Mouse (Mus musculus) forebrain, postnatal 0 days (tissue): ENCODE measurements around the gene Miga1. TPM values are rescaled to one million over a fixed set of nuclear protein-coding genes. Genes with fewer than 3 reads are reported as not detected.

Source experiments
- ATAC-seq: fragments of 200-750 bp; cut with Nextera tagmentation; 2 replicates; pipeline ENCODE4 v1.8.0; 2017; ENCODE audit warnings: mild to moderate bottlenecking, moderate library complexity
- DNase-seq: peaks from one replicate; pipeline ENCODE4 v3.0.0-alpha.2; 2015
- H3K27ac ChIP-seq: fragments of 300-500 bp; sonication (generic); 2 replicates; pipeline ENCODE4 v1.5.1; 2014; ENCODE audit warnings: low read depth, mild to moderate bottlenecking, antibody characterized with exemption, low read length, moderate library complexity, mixed read lengths
- H3K27me3 ChIP-seq: fragments of 300-500 bp; sonication (generic); 2 replicates; pipeline ENCODE4 v1.6.1; 2014; ENCODE audit warnings: mild to moderate bottlenecking, low read length, mixed read lengths; ENCODE audit not compliant: insufficient read depth
- H3K36me3 ChIP-seq: fragments of 300-500 bp; sonication (generic); 2 replicates; pipeline ENCODE4 v1.6.1; 2014; ENCODE audit warnings: mild to moderate bottlenecking, moderate library complexity; ENCODE audit not compliant: insufficient read depth
- H3K4me1 ChIP-seq: fragments of 300-500 bp; sonication (generic); 2 replicates; pipeline ENCODE4 v1.6.1; 2014; ENCODE audit warnings: antibody characterized with exemption; ENCODE audit not compliant: insufficient read depth
- H3K4me2 ChIP-seq: fragments of 300-500 bp; sonication (generic); 2 replicates; pipeline ENCODE4 v1.6.1; 2014; ENCODE audit warnings: low read depth, mild to moderate bottlenecking, moderate library complexity
- H3K4me3 ChIP-seq: fragments of 300-500 bp; sonication (generic); 2 replicates; pipeline ENCODE4 v1.5.1; 2014; ENCODE audit warnings: low read depth, low read length, mixed read lengths
- H3K9ac ChIP-seq: fragments of 300-500 bp; sonication (generic); 2 replicates; pipeline ENCODE4 v1.6.1; 2014; ENCODE audit warnings: mild to moderate bottlenecking
- H3K9me3 ChIP-seq: fragments of 300-500 bp; sonication (generic); 2 replicates; pipeline ENCODE4 v1.6.1; 2016; ENCODE audit warnings: low read length
- CTCF ChIP-seq: sonication (generic); IDR thresholded peaks from 2 replicates; pipeline ENCODE4 v1.5.1; 2016; ENCODE audit warnings: antibody characterized with exemption, control low read depth, low read depth
- WGBS: fragments of 180-500 bp; shearing (Covaris S2); extraction: QIAGEN DNeasy Blood & Tissue Kit; methylation state at CpG from one replicate; pipeline ENCODE4 v1.1.7; 2014; 5-methylcytosine and 5-hydroxymethylcytosine counted together
- polyA plus RNA-seq: library from polyadenylated mRNA; unstranded; fragments of >200 nt; fragmentation: Nextera tagmentation; extraction: Ambion mirVana; gene quantifications from 2 replicates; pipeline ENCODE4 v1.2.1, GENCODE M21; 2015
- total RNA-seq: library from RNA; depleted of rRNA; stranded (reverse); fragments of >200 nt; gene quantifications from 2 replicates; pipeline ENCODE4 v1.2.3, GENCODE M21; 2014

Gene Miga1
- total and polyA plus RNA-seq, 2 experiments from 2014 or later, result 18.8 to 24.3 TPM

GRCm38 (mm10) chr3:152295896-152296295 lies 44.3 kb downstream of the Miga1 start:
- ATAC-seq (no peak), DNase-seq (no peak)
- TF ChIP-seq CTCF, result no peak
- Histone ChIP-seq H3K27ac (no peak overlapping the region), H3K9me3 (no peaks in the 10 kb centered on the region), H3K27me3 (no peaks in the 10 kb centered on the region), H3K4me2 (no peak overlapping the region), H3K4me1 (no peaks in the 10 kb centered on the region), H3K4me3 (no peak overlapping the region), H3K9ac (no peak overlapping the region), H3K36me3 (peaks cover 70% of the 10 kb centered on the region)
- WGBS, result 95% methylated on average over 5 of the region's 5 CpGs

- no peak for DNase-seq
- 74% methylated on average over 3 of the region's 3 CpGs for WGBS
- no peak for ATAC-seq
Measured at GRCm38 (mm10) chr3:152294400-152294799, 45.8 kb downstream of the Miga1 start.

GRCm38 (mm10) chr3:152293530-152294181 lies 46.6 kb downstream of the Miga1 start:
- WGBS, result 92% methylated on average over 13 of the region's 13 CpGs

More at GRCm38 (mm10) chr3:152294400-152294799, 45.8 kb downstream of the Miga1 start:
- Histone ChIP-seq H3K4me3 (no peak overlapping the region), H3K9ac (no peak overlapping the region), H3K27me3 (no peaks in the 10 kb centered on the region), H3K27ac (no peak overlapping the region), H3K4me2 (no peak overlapping the region), H3K36me3 (peaks cover 73% of the 10 kb centered on the region), H3K4me1 (no peaks in the 10 kb centered on the region), H3K9me3 (no peaks in the 10 kb centered on the region)
- TF ChIP-seq CTCF, result no peak

GRCm38 (mm10) chr3:152291895-152292294 lies 48.3 kb downstream of the Miga1 start:
- ATAC-seq (no peak), DNase-seq (no peak)
- no peak overlapping the region for H3K27ac ChIP-seq
- no peaks in the 10 kb centered on the region for H3K27me3 ChIP-seq
- H3K4me3 ChIP-seq, result no peak overlapping the region
- H3K9me3 ChIP-seq, result no peaks in the 10 kb centered on the region
- H3K9ac ChIP-seq, result no peak overlapping the region
- TF ChIP-seq CTCF, result no peak
- H3K4me1 ChIP-seq, result no peaks in the 10 kb centered on the region
- 92% methylated on average over 6 of the region's 6 CpGs for WGBS
- H3K36me3 ChIP-seq, result peaks cover 83% of the 10 kb centered on the region
- no peak overlapping the region for H3K4me2 ChIP-seq

More at GRCm38 (mm10) chr3:152293530-152294181, 46.6 kb downstream of the Miga1 start:
- Histone ChIP-seq H3K4me2 (no peak overlapping the region), H3K27me3 (no peaks in the 10 kb centered on the region), H3K4me3 (no peak overlapping the region), H3K27ac (no peak overlapping the region), H3K4me1 (no peaks in the 10 kb centered on the region), H3K9me3 (no peaks in the 10 kb centered on the region), H3K9ac (no peak overlapping the region), H3K36me3 (peaks cover 78% of the 10 kb centered on the region)
- TF ChIP-seq CTCF, result no peak
- ATAC-seq (no peak), DNase-seq (no peak)

DNA sequence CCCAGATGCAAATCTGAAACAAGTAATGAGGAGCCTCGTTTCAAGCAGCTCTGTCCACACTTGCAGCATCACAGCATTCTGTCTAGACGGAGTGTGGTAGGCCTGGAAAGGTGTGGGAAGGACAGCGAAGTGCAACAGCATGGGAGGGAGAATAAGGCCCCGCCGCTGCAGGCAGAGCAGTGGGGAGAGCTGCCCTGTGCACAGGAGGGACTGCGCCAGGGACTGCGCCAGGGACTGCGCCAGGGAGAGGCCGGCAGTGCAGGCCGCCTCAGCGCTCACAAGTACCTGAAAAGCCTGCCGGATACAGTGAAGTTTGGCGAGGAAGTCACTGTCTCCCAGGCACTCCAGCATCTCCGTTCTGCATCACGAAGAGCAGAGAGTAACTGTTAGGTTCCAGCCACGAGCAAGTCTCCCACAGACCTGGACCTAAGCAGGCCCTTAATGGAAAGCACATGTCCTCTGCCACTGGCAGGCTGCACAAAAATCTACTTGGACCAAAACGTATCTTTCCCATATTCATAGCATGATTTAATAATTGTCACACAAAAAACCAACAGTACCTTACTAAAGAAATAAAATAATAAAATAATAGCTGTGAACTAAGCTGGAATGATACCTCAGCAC lies 49.9 kb downstream of the Miga1 start:
- no peak overlapping the region for H3K4me2 ChIP-seq
- H3K9me3 ChIP-seq, result no peaks in the 10 kb centered on the region
- ATAC-seq (no peak), DNase-seq (no peak)
- H3K27me3 ChIP-seq, result no peaks in the 10 kb centered on the region
- no peak overlapping the region for H3K4me3 ChIP-seq
- no peak overlapping the region for H3K9ac ChIP-seq
- peaks cover 78% of the 10 kb centered on the region for H3K36me3 ChIP-seq
- H3K27ac ChIP-seq, result no peak overlapping the region
- TF ChIP-seq CTCF, result no peak
- WGBS, result 82% methylated on average over 17 of the region's 17 CpGs
- H3K4me1 ChIP-seq, result no peaks in the 10 kb centered on the region

GRCm38 (mm10) chr3:152288740-152289139 lies 51.5 kb downstream of the Miga1 start:
- no peak overlapping the region for H3K9ac ChIP-seq
- no peak overlapping the region for H3K27ac ChIP-seq
- ATAC-seq, result no peak
- H3K4me1 ChIP-seq, result no peaks in the 10 kb centered on the region
- H3K4me2 ChIP-seq, result no peak overlapping the region
- no peaks in the 10 kb centered on the region for H3K27me3 ChIP-seq
- no peaks in the 10 kb centered on the region for H3K9me3 ChIP-seq
- peaks cover 78% of the 10 kb centered on the region for H3K36me3 ChIP-seq
- no peak overlapping the region for H3K4me3 ChIP-seq
- no peak for DNase-seq
- WGBS, result 34% methylated on average over 4 of the region's 4 CpGs
- TF ChIP-seq CTCF, result no peak

DNA sequence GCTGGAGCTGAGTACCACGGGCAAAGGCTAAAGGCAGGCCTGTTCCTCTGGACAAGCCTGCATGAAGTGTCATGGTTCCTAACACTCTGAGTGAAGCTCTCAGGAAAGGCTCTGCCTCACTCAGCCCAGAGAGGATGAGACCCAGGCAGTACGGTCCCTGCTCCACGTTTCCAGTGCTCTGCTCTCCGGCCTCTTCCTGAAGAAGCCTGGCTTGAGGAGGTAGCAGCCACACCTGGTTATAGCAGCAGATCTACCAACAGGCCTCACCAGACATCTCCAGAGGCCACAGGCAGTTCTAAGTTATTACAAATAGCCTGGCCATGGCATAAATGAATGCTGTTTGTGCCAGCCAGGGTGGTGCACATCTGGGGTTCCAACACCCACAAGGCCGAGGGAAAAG lies 51.9 kb downstream of the Miga1 start:
- Histone ChIP-seq H3K4me2 (no peak overlapping the region), H3K36me3 (peaks cover 77% of the 10 kb centered on the region)
- ATAC-seq, result no peak

More for the DNA sequence above, 51.9 kb downstream of the Miga1 start:
- no peaks in the 10 kb centered on the region for H3K9me3 ChIP-seq
- H3K4me3 ChIP-seq, result no peak overlapping the region
- no peak for TF ChIP-seq CTCF
- H3K27ac ChIP-seq, result no peak overlapping the region
- no peak overlapping the region for H3K9ac ChIP-seq
- DNase-seq, result no peak
- no peaks in the 10 kb centered on the region for H3K4me1 ChIP-seq
- 87% methylated on average over 5 of the region's 5 CpGs for WGBS
- H3K27me3 ChIP-seq, result no peaks in the 10 kb centered on the region
